Mouse (Mus musculus) kidney, adult 2 months (tissue): ENCODE measurements at regions not wholly inside any gene's neighbourhood (a gene's known extent, or its start where the extent isn't known, plus 50 kb on each side); places are given as distances from the start of the nearest gene placed in this dataset.

Experiments used
- CTCF ChIP-seq: fragments of 200-500 bp; conservative IDR thresholded peaks from 2 replicates; pipeline ENCODE4 v1.5.1; 2011; ENCODE audit warnings: low read depth, mild to moderate bottlenecking, control low read depth, low read length, moderate library complexity, mixed read lengths; ENCODE audit not compliant: insufficient read depth, insufficient read length
- POLR2A ChIP-seq: fragments of 200-500 bp; IDR thresholded peaks from one replicate; pipeline ENCODE4 v1.6.1; 2011; ENCODE audit warnings: low read depth, low read length, control low read depth

DNA sequence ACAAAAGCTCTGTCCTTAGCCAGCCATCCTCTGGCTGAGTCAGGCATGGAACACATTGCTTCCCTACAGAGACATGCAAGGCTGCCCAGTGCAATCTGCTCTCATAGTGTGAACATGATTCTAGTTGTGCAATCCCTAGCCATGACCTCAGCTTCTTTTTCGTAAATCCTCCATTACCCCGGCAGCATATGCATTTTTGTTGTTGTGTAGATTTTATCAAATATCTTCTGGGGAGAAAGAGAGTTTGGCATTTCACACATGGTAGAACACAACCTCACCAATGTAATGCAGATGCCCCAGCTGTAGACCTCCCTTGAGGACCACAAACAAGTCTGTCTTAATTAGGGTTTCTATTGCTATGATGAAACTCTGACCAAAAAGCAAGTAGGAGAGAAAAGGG lies 168.6 kb downstream of the Rpl10-ps3 start:
- TF ChIP-seq CTCF (no peak), POLR2A (no peak)
